Mouse (Mus musculus): ENCODE measurements around the gene H2-D1. TPM values are rescaled to one million over a fixed set of nuclear protein-coding genes. Genes with fewer than 3 reads are reported as not detected.
A peak's percentile ranks its signal among the peaks of the same experiment; 100 is the strongest.

H2-D1 gene
- polyA plus RNA-seq, 2 experiments: 26.0 to 53.9 TPM

GRCm38 (mm10) chr17:35258492-35259478 is 3.7 kb upstream of the H2-D1 start:
- H3K4me1 ChIP-seq (ENCODE audit: control insufficient read depth, insufficient read depth, low read length): 0 out of 2 replicates have a peak, but pooled peaks cover 2% of the 10 kb centered on the region
- peaks cover 24% of the 10 kb centered on the region for H3K27me3 ChIP-seq (ENCODE audit: control insufficient read depth, insufficient read depth, low read length)
- H3K9ac ChIP-seq (ENCODE audit: low read depth, low read length, severe bottlenecking): no peak overlapping the region
- no peak overlapping the region for H3K4me3 ChIP-seq (replicated peaks; ENCODE audit: low read length)
- no peak for ATAC-seq (ENCODE audit: low FRiP score, low read depth)
- H3K4me2 ChIP-seq (replicated peaks; ENCODE audit: low read depth, low read length, severe bottlenecking): no peak overlapping the region
- H3K9me3 ChIP-seq (ENCODE audit: control insufficient read depth, low read length): no peaks in the 10 kb centered on the region
- 56% methylated on average over 12 of the region's 14 CpGs for WGBS
- no peak overlapping the region for H3K27ac ChIP-seq (replicated peaks; ENCODE audit: low read depth, low read length)
- DNase-seq (ENCODE audit: low spot score): no peak
- peaks cover 6% of the 10 kb centered on the region for H3K36me3 ChIP-seq (ENCODE audit: control insufficient read depth, insufficient read depth, low read length)
- TF ChIP-seq POLR2A (IDR thresholded peaks at IDR 0.05; ENCODE audit: borderline replicate concordance, extremely low read depth, insufficient read depth, insufficient read length): no peak

- Histone ChIP-seq H3K36me3 (ENCODE audit: control insufficient read depth, insufficient read depth, low read length) (no peaks in the 10 kb centered on the region), H3K27me3 (ENCODE audit: control insufficient read depth, insufficient read depth, low read length) (peaks cover 26% of the 10 kb centered on the region), H3K4me1 (ENCODE audit: control insufficient read depth, insufficient read depth, low read length) (0 out of 2 replicates have a peak, but pooled peaks cover 2% of the 10 kb centered on the region), H3K4me3 (replicated peaks; ENCODE audit: low read length) (no peak overlapping the region), H3K9ac (ENCODE audit: low read depth, low read length, severe bottlenecking) (no peak overlapping the region), H3K4me2 (replicated peaks; ENCODE audit: low read depth, low read length, severe bottlenecking) (no peak overlapping the region), H3K9me3 (ENCODE audit: control insufficient read depth, low read length) (no peaks in the 10 kb centered on the region), H3K27ac (replicated peaks; ENCODE audit: low read depth, low read length) (no peak overlapping the region)
- ATAC-seq (ENCODE audit: low FRiP score, low read depth): no peak
- 79% methylated on average over 4 of the region's 4 CpGs for WGBS
- TF ChIP-seq POLR2A (IDR thresholded peaks at IDR 0.05; ENCODE audit: borderline replicate concordance, extremely low read depth, insufficient read depth, insufficient read length): no peak
- DNase-seq (ENCODE audit: low spot score): no peak
Observed at GRCm38 (mm10) chr17:35259621-35260020, 2.9 kb upstream of the H2-D1 start.

- no peak for DNase-seq (ENCODE audit: low spot score)
- Histone ChIP-seq H3K27ac (replicated peaks; ENCODE audit: low read depth, low read length) (no peak overlapping the region), H3K27me3 (ENCODE audit: control insufficient read depth, insufficient read depth, low read length) (peaks cover 26% of the 10 kb centered on the region), H3K4me1 (ENCODE audit: control insufficient read depth, insufficient read depth, low read length) (0 out of 2 replicates have a peak, but pooled peaks cover 2% of the 10 kb centered on the region), H3K4me2 (replicated peaks; ENCODE audit: low read depth, low read length, severe bottlenecking) (no peak overlapping the region), H3K36me3 (ENCODE audit: control insufficient read depth, insufficient read depth, low read length) (no peaks in the 10 kb centered on the region), H3K9ac (ENCODE audit: low read depth, low read length, severe bottlenecking) (no peak overlapping the region), H3K9me3 (ENCODE audit: control insufficient read depth, low read length) (no peaks in the 10 kb centered on the region), H3K4me3 (replicated peaks; ENCODE audit: low read length) (no peak overlapping the region)
- ATAC-seq (ENCODE audit: low FRiP score, low read depth): no peak
- 65% methylated on average over 13 of the region's 13 CpGs for WGBS
- no peak for TF ChIP-seq POLR2A (IDR thresholded peaks at IDR 0.05; ENCODE audit: borderline replicate concordance, extremely low read depth, insufficient read depth, insufficient read length)
Observed at GRCm38 (mm10) chr17:35261651-35262050, 879 bp upstream of the H2-D1 start.

GRCm38 (mm10) chr17:35263523-35263883 is 973 bp downstream of the H2-D1 start:
- 4% methylated on average over 17 of the region's 31 CpGs for WGBS
- Histone ChIP-seq H3K4me1 (ENCODE audit: control insufficient read depth, insufficient read depth, low read length) (no peaks in the 10 kb centered on the region), H3K9ac (ENCODE audit: low read depth, low read length, severe bottlenecking) (peak overlapping the region; percentile 55), H3K9me3 (ENCODE audit: control insufficient read depth, low read length) (no peaks in the 10 kb centered on the region), H3K27me3 (ENCODE audit: control insufficient read depth, insufficient read depth, low read length) (peaks cover 26% of the 10 kb centered on the region), H3K36me3 (ENCODE audit: control insufficient read depth, insufficient read depth, low read length) (no peaks in the 10 kb centered on the region), H3K4me2 (replicated peaks; ENCODE audit: low read depth, low read length, severe bottlenecking) (peak overlapping the region; percentile 99), H3K27ac (replicated peaks; ENCODE audit: low read depth, low read length) (no peak overlapping the region), H3K4me3 (replicated peaks; ENCODE audit: low read length) (peak overlapping the region; percentile 62)
- DNase-seq (ENCODE audit: low spot score) (no peak), ATAC-seq (ENCODE audit: low FRiP score, low read depth) (no peak)
- no peak for TF ChIP-seq POLR2A (IDR thresholded peaks at IDR 0.05; ENCODE audit: borderline replicate concordance, extremely low read depth, insufficient read depth, insufficient read length)

- DNase-seq (ENCODE audit: low spot score): no peak
- WGBS: 42% methylated on average over 1 of the region's 1 CpGs
- ATAC-seq (ENCODE audit: low FRiP score, low read depth): no peak
Observed at GRCm38 (mm10) chr17:35267399-35268086, 5.0 kb downstream of the H2-D1 start.

More at GRCm38 (mm10) chr17:35267399-35268086, 5.0 kb downstream of the H2-D1 start:
- H3K27ac ChIP-seq (replicated peaks; ENCODE audit: low read depth, low read length): no peak overlapping the region
- H3K4me2 ChIP-seq (replicated peaks; ENCODE audit: low read depth, low read length, severe bottlenecking): no peak overlapping the region
- no peaks in the 10 kb centered on the region for H3K36me3 ChIP-seq (ENCODE audit: control insufficient read depth, insufficient read depth, low read length)
- H3K9ac ChIP-seq (ENCODE audit: low read depth, low read length, severe bottlenecking): no peak overlapping the region
- H3K27me3 ChIP-seq (ENCODE audit: control insufficient read depth, insufficient read depth, low read length): peaks cover 12% of the 10 kb centered on the region
- H3K9me3 ChIP-seq (ENCODE audit: control insufficient read depth, low read length): no peaks in the 10 kb centered on the region
- TF ChIP-seq POLR2A (IDR thresholded peaks at IDR 0.05; ENCODE audit: borderline replicate concordance, extremely low read depth, insufficient read depth, insufficient read length): no peak
- H3K4me1 ChIP-seq (ENCODE audit: control insufficient read depth, insufficient read depth, low read length): no peaks in the 10 kb centered on the region
- no peak overlapping the region for H3K4me3 ChIP-seq (replicated peaks; ENCODE audit: low read length)

Measured in limb, embryonic 14.5 days (tissue).